In the genomic region with DNA sequence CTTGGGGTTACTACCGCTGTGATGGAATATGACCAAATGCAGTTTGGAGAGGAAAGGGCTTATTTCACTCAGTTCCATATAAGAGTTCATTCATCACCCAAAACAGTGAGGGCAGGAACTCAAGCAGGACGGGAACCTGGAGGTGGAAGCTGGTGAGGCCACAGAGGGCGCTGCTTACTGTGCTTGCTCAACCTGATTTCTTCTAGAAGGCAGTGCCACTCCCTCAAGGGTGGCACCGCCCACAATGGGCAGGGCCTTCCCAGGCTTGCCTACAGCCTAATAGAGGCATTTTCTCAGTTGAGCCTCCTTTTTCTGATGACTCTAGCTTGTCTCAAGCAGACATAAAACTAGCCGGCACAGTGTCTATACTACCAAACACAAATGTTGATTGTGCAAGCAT, we compare ENCODE assay signal across 10 mouse cellular contexts. TPM values are rescaled to one million over a fixed set of nuclear protein-coding genes. Genes with fewer than 3 reads are reported as not detected.
DNase-seq lines count a peak whose midpoint lies in the region; ATAC-seq and TF ChIP-seq lines count a peak whose summit lies in the region.
"Had no signal": no experiment of that assay in that cellular context is flagged by ENCODE, and none has a peak within 500 bp of the region (broad histone marks: within the 10 kb centered on the region; RNA-seq: fewer than 3 reads in every experiment).

No protein-coding gene starts in this region.

- no peaks in the 10 kb centered on the region for H3K4me1 ChIP-seq in cerebellum, adult 2 months (ENCODE audit: control insufficient read depth, insufficient read depth, low read length)
- no peaks in the 10 kb centered on the region for H3K4me1 ChIP-seq in intestine, embryonic 16.5 days (ENCODE audit: control insufficient read depth, insufficient read depth, low read length)
- H3K4me1 ChIP-seq in stomach, embryonic 16.5 days (ENCODE audit: control insufficient read depth, insufficient read depth, low read length): no peaks in the 10 kb centered on the region
- no peaks in the 10 kb centered on the region for H3K4me1 ChIP-seq in hindbrain, embryonic 14.5 days (replicated peaks; ENCODE audit: control insufficient read depth, insufficient read depth, low read length)

- no peaks in the 10 kb centered on the region for H3K9me3 ChIP-seq in intestine, embryonic 16.5 days (ENCODE audit: control insufficient read depth, low read length)
- H3K9me3 ChIP-seq in stomach, embryonic 16.5 days (replicated peaks; ENCODE audit: control insufficient read depth, low read length): no peaks in the 10 kb centered on the region
- no peaks in the 10 kb centered on the region for H3K9me3 ChIP-seq in hindbrain, embryonic 14.5 days (ENCODE audit: control insufficient read depth, low read length)

- 28% methylated on average over 5 of the region's 5 CpGs for WGBS in cerebellum, adult 2 months
- WGBS in intestine, embryonic 16.5 days: 17% methylated on average over 5 of the region's 5 CpGs
- 20% methylated on average over 5 of the region's 5 CpGs for WGBS in stomach, embryonic 16.5 days
- WGBS in hindbrain, embryonic 14.5 days: 26% methylated on average over 5 of the region's 5 CpGs

- H3K36me3 ChIP-seq in intestine, embryonic 16.5 days (ENCODE audit: control insufficient read depth, insufficient read depth, low read length): no peaks in the 10 kb centered on the region
- no peaks in the 10 kb centered on the region for H3K36me3 ChIP-seq in stomach, embryonic 16.5 days (ENCODE audit: control insufficient read depth, insufficient read depth, low read length)
- no peaks in the 10 kb centered on the region for H3K36me3 ChIP-seq in hindbrain, embryonic 14.5 days (replicated peaks; ENCODE audit: control insufficient read depth, insufficient read depth)

- DNase-seq in cerebellum, adult 2 months: peak; percentile 20 to 25
- peak; percentile 35 for DNase-seq in 3T3-L1 (ENCODE audit: low read depth, low spot score)
- DNase-seq in adrenal gland, postnatal 14 days: peak; percentile 85
- DNase-seq in lung, postnatal 10 days: peak; percentile 79
- no peak for DNase-seq in hindbrain, embryonic 14.5 days (ENCODE audit: low spot score)

- TF ChIP-seq POLR2A in cerebellum, adult 2 months (IDR thresholded peaks at IDR 0.05; ENCODE audit: borderline replicate concordance, insufficient read depth, low read length): no peak

- H3K9ac ChIP-seq in intestine, embryonic 16.5 days (ENCODE audit: low read depth, low read length): no peak overlapping the region
- H3K9ac ChIP-seq in stomach, embryonic 16.5 days (ENCODE audit: low read length): no peak overlapping the region
- H3K9ac ChIP-seq in hindbrain, embryonic 14.5 days: no peak overlapping the region

- H3K4me3 ChIP-seq in cerebellum, adult 2 months (replicated peaks; ENCODE audit: insufficient read depth, low read depth, low read length): no peak overlapping the region
- H3K4me3 ChIP-seq in intestine, embryonic 16.5 days (ENCODE audit: low read length): no peak overlapping the region
- no peak overlapping the region for H3K4me3 ChIP-seq in stomach, embryonic 16.5 days (replicated peaks; ENCODE audit: low read length)
- no peak overlapping the region for H3K4me3 ChIP-seq in hindbrain, embryonic 14.5 days (replicated peaks; ENCODE audit: low read length)

- ATAC-seq in cerebellum, adult (ENCODE audit: insufficient number of reproducible peaks, low FRiP score, low TSS enrichment): no peak
- ATAC-seq in intestine, embryonic 16.5 days: peak; percentile 77
- ATAC-seq in stomach, embryonic 16.5 days (ENCODE audit: insufficient read depth, low FRiP score): peak; percentile 67; the same call in 1 of the 2 replicates
- ATAC-seq in hindbrain, embryonic 14.5 days (ENCODE audit: low FRiP score): no peak
- ATAC-seq: Patski had no signal

- no peak overlapping the region for H3K4me2 ChIP-seq in intestine, embryonic 16.5 days (ENCODE audit: low read depth, low read length)
- H3K4me2 ChIP-seq in stomach, embryonic 16.5 days (ENCODE audit: low read depth, low read length): no peak overlapping the region
- H3K4me2 ChIP-seq in hindbrain, embryonic 14.5 days (replicated peaks): no peak overlapping the region

- H3K27me3 ChIP-seq in cerebellum, adult 2 months (ENCODE audit: control insufficient read depth, insufficient read depth, low read length): no peaks in the 10 kb centered on the region
- no peaks in the 10 kb centered on the region for H3K27me3 ChIP-seq in intestine, embryonic 16.5 days (replicated peaks; ENCODE audit: control insufficient read depth, insufficient read depth, low read length)
- H3K27me3 ChIP-seq in stomach, embryonic 16.5 days (ENCODE audit: control insufficient read depth, insufficient read depth, low read length): no peaks in the 10 kb centered on the region
- H3K27me3 ChIP-seq in hindbrain, embryonic 14.5 days (ENCODE audit: control insufficient read depth, insufficient read depth, low read length): no peaks in the 10 kb centered on the region
- H3K27me3 ChIP-seq: Patski had no signal

- H3K27ac ChIP-seq in cerebellum, adult 2 months (ENCODE audit: insufficient read depth, low read length): no peak overlapping the region
- H3K27ac ChIP-seq in intestine, embryonic 16.5 days (ENCODE audit: low read length): no peak overlapping the region
- H3K27ac ChIP-seq in stomach, embryonic 16.5 days (ENCODE audit: low read length): no peak overlapping the region
- H3K27ac ChIP-seq in hindbrain, embryonic 14.5 days: no peak overlapping the region

- no peak for TF ChIP-seq CTCF in cerebellum, adult 2 months (IDR thresholded peaks at IDR 0.05; ENCODE audit: borderline replicate concordance, insufficient read depth, low read depth, low read length)

RNA-seq across cellular contexts. Expression of a gene that starts 9.8 kb away (rescaled TPM):
- polyA plus RNA-seq in cerebellum, adult 2 months (2012; rRNA removed): 0.32 and 0.46 TPM in 2 replicates
- total RNA-seq in adrenal gland, postnatal 14 days (2021): 9.5 and 19.9 TPM in 2 replicates
- not detected in 2 replicates for polyA plus RNA-seq in intestine, embryonic 16.5 days (2015; fragmentation: Nextera tagmentation; extraction: Ambion mirVana)
- not detected in 2 replicates for polyA plus RNA-seq in stomach, embryonic 16.5 days (2015; fragmentation: Nextera tagmentation; extraction: Ambion mirVana)
- 0.25 and 0.39 TPM in 2 replicates for polyA plus RNA-seq in hindbrain, embryonic 14.5 days (2014; fragmentation: Nextera tagmentation; extraction: Ambion mirVana)
- polyA plus RNA-seq: heart, postnatal 0 days had no signal

RNA-seq across cellular contexts. Expression of a gene that starts 15.0 kb away (rescaled TPM):
- 204 and 217 TPM in 2 replicates for polyA plus RNA-seq in cerebellum, adult 2 months (2012; rRNA removed)
- total RNA-seq in adrenal gland, postnatal 14 days (2021): 79.6 and 116 TPM in 2 replicates
- polyA plus RNA-seq in intestine, embryonic 16.5 days (2015; fragmentation: Nextera tagmentation; extraction: Ambion mirVana): 161 and 169 TPM in 2 replicates
- 121 and 144 TPM in 2 replicates for polyA plus RNA-seq in stomach, embryonic 16.5 days (2015; fragmentation: Nextera tagmentation; extraction: Ambion mirVana)
- 23.3 and 32.3 TPM in 2 replicates for polyA plus RNA-seq in hindbrain, embryonic 14.5 days (2014; fragmentation: Nextera tagmentation; extraction: Ambion mirVana)

RNA-seq across cellular contexts. Expression of a gene that starts 19.8 kb away (rescaled TPM):
- 0.51 and 0.61 TPM in 2 replicates for polyA plus RNA-seq in cerebellum, adult 2 months (2012; rRNA removed)
- total RNA-seq in adrenal gland, postnatal 14 days (2021): 0.37 and 0.75 TPM in 2 replicates
- 0.29 and 0.62 TPM in 2 replicates for polyA plus RNA-seq in intestine, embryonic 16.5 days (2015; fragmentation: Nextera tagmentation; extraction: Ambion mirVana)
- polyA plus RNA-seq in stomach, embryonic 16.5 days (2015; fragmentation: Nextera tagmentation; extraction: Ambion mirVana): 2.1 and 2.7 TPM in 2 replicates
- 0.13 TPM in 2 replicates for polyA plus RNA-seq in hindbrain, embryonic 14.5 days (2014; fragmentation: Nextera tagmentation; extraction: Ambion mirVana)
- polyA plus RNA-seq: Patski had no signal

RNA-seq across cellular contexts. Expression of a gene that starts 20.5 kb away (rescaled TPM):
- polyA plus RNA-seq in cerebellum, adult 2 months (2012; rRNA removed): 2,128 and 2,417 TPM in 2 replicates
- total RNA-seq in adrenal gland, postnatal 14 days (2021): not detected in 2 replicates
- 0.29 TPM in 1 of 2 replicates, not detected in the other for polyA plus RNA-seq in intestine, embryonic 16.5 days (2015; fragmentation: Nextera tagmentation; extraction: Ambion mirVana)
- polyA plus RNA-seq in stomach, embryonic 16.5 days (2015; fragmentation: Nextera tagmentation; extraction: Ambion mirVana): 0.19 TPM in 1 of 2 replicates, not detected in the other
- 1.0 and 6.3 TPM in 2 replicates for polyA plus RNA-seq in hindbrain, embryonic 14.5 days (2014; fragmentation: Nextera tagmentation; extraction: Ambion mirVana)
- polyA plus RNA-seq: heart, postnatal 0 days; Patski had no signal

RNA-seq across cellular contexts. Expression of a gene that starts 24.5 kb away (rescaled TPM):
- 65.3 and 65.4 TPM in 2 replicates for polyA plus RNA-seq in cerebellum, adult 2 months (2012; rRNA removed)
- total RNA-seq in adrenal gland, postnatal 14 days (2021): 121 TPM in 2 replicates
- polyA plus RNA-seq in intestine, embryonic 16.5 days (2015; fragmentation: Nextera tagmentation; extraction: Ambion mirVana): 86.6 and 86.9 TPM in 2 replicates
- 91.3 and 106 TPM in 2 replicates for polyA plus RNA-seq in stomach, embryonic 16.5 days (2015; fragmentation: Nextera tagmentation; extraction: Ambion mirVana)
- 75.4 and 92.8 TPM in 2 replicates for polyA plus RNA-seq in hindbrain, embryonic 14.5 days (2014; fragmentation: Nextera tagmentation; extraction: Ambion mirVana)

Comparison
In these comparisons a context has a peak if more than half of its experiments do, and no peak if none do; other contexts are left out.
1. ATAC-seq: peak in intestine, embryonic 16.5 days (single experiment) and stomach, embryonic 16.5 days (single experiment); none in cerebellum, adult (single experiment) and hindbrain, embryonic 14.5 days (single experiment).